Mouse (Mus musculus): ENCODE measurements around the gene Ankzf1. TPM values are rescaled to one million over a fixed set of nuclear protein-coding genes. Genes with fewer than 3 reads are reported as not detected.

Gene Ankzf1
- polyA plus RNA-seq, 1 experiment from 2014 or later: 18.2 TPM

Small RNA genes lying within 50 kb of the gene (microRNA-seq; reads per million reads assigned to microRNA genes)
- not detected for gene Gm27943

Other genes starting within 250 kb of the Ankzf1 start
- not detected in 2 replicates for gene Ihh, start 240.5 kb upstream of the Ankzf1 start, polyA plus RNA-seq (2014; fragmentation: Nextera tagmentation; extraction: Ambion mirVana)
- 12.1 and 13.9 TPM in 2 replicates for gene Nhej1, start 67.0 kb upstream of the Ankzf1 start, polyA plus RNA-seq (2014; fragmentation: Nextera tagmentation; extraction: Ambion mirVana)
- gene Slc23a3, start 58.3 kb upstream of the Ankzf1 start, polyA plus RNA-seq (2014; fragmentation: Nextera tagmentation; extraction: Ambion mirVana): not detected in 2 replicates
- gene Cnppd1, start 49.4 kb upstream of the Ankzf1 start, polyA plus RNA-seq (2014; fragmentation: Nextera tagmentation; extraction: Ambion mirVana): 53.5 and 58.4 TPM in 2 replicates
- gene Retreg2, start 49.4 kb upstream of the Ankzf1 start, polyA plus RNA-seq (2014; fragmentation: Nextera tagmentation; extraction: Ambion mirVana): 57.1 and 70.0 TPM in 2 replicates
- gene Zfand2b, start 23.5 kb upstream of the Ankzf1 start, polyA plus RNA-seq (2014; fragmentation: Nextera tagmentation; extraction: Ambion mirVana): 31.7 and 38.3 TPM in 2 replicates
- 30.4 and 30.6 TPM in 2 replicates for gene Abcb6, start 11.8 kb upstream of the Ankzf1 start, polyA plus RNA-seq (2014; fragmentation: Nextera tagmentation; extraction: Ambion mirVana)
- gene Atg9a, start within 50 bp of the Ankzf1 start, polyA plus RNA-seq (2014; fragmentation: Nextera tagmentation; extraction: Ambion mirVana): 21.8 and 27.0 TPM in 2 replicates
- gene Glb1l, start 18.7 kb downstream of the Ankzf1 start, polyA plus RNA-seq (2014; fragmentation: Nextera tagmentation; extraction: Ambion mirVana): 14.7 and 15.0 TPM in 2 replicates
- gene Stk16, start 18.7 kb downstream of the Ankzf1 start, polyA plus RNA-seq (2014; fragmentation: Nextera tagmentation; extraction: Ambion mirVana): 114 and 131 TPM in 2 replicates
- 17.6 and 18.0 TPM in 2 replicates for gene Tuba4a, start 27.7 kb downstream of the Ankzf1 start, polyA plus RNA-seq (2014; fragmentation: Nextera tagmentation; extraction: Ambion mirVana)
- not detected in 2 replicates for gene A630095N17Rik, start 40.0 kb downstream of the Ankzf1 start, polyA plus RNA-seq (2014; fragmentation: Nextera tagmentation; extraction: Ambion mirVana)
- gene Dnajb2, start 44.3 kb downstream of the Ankzf1 start, polyA plus RNA-seq (2014; fragmentation: Nextera tagmentation; extraction: Ambion mirVana): 20.5 and 21.9 TPM in 2 replicates
- 4.4 and 6.0 TPM in 2 replicates for gene Ptprn, start 72.4 kb downstream of the Ankzf1 start, polyA plus RNA-seq (2014; fragmentation: Nextera tagmentation; extraction: Ambion mirVana)
- gene Resp18, start 86.3 kb downstream of the Ankzf1 start, polyA plus RNA-seq (2014; fragmentation: Nextera tagmentation; extraction: Ambion mirVana): 30.9 and 35.0 TPM in 2 replicates
- gene Dnpep, start 125.8 kb downstream of the Ankzf1 start, polyA plus RNA-seq (2014; fragmentation: Nextera tagmentation; extraction: Ambion mirVana): 180 and 182 TPM in 2 replicates
- 15.8 and 18.0 TPM in 2 replicates for gene Des, start 168.2 kb downstream of the Ankzf1 start, polyA plus RNA-seq (2014; fragmentation: Nextera tagmentation; extraction: Ambion mirVana)
- gene Speg, start 183.1 kb downstream of the Ankzf1 start, polyA plus RNA-seq (2014; fragmentation: Nextera tagmentation; extraction: Ambion mirVana): 15.5 and 19.1 TPM in 2 replicates
- 62.5 and 64.2 TPM in 2 replicates for gene Gmppa, start 243.8 kb downstream of the Ankzf1 start, polyA plus RNA-seq (2014; fragmentation: Nextera tagmentation; extraction: Ambion mirVana)

Measured in neural tube, embryonic 11.5 days (tissue).